Mouse (Mus musculus) CH12.LX (cell line): Measurements from ENCODE around the gene Mff. TPM values are rescaled to one million over a fixed set of nuclear protein-coding genes. Genes with fewer than 3 reads are reported as not detected.

Experiments
- DNase-seq: peaks from one replicate; pipeline ENCODE4 v3.0.0-alpha.2; 2013; ENCODE audit errors: extremely low read depth
- H3K27ac ChIP-seq: 2 replicates; pipeline ENCODE4 v1.5.1; 2012; ENCODE audit warnings: low read depth, mild to moderate bottlenecking, control low read depth, moderate library complexity; ENCODE audit not compliant: insufficient read depth
- H3K27me3 ChIP-seq: replicated peaks from 2 replicates; pipeline ENCODE3; 2012; ENCODE audit warnings: inconsistent platforms
- H3K36me3 ChIP-seq, 2 experiments: replicated peaks in 1 of 2; 2 replicates each; pipeline versions ENCODE3 to v1.6.1; 2012; ENCODE audit warnings: inconsistent platforms in 1 of 2, low read length in 1 of 2, mild to moderate bottlenecking in 1 of 2, mixed read lengths in 1 of 2, moderate library complexity in 1 of 2; ENCODE audit not compliant: control insufficient read depth in 1 of 2, insufficient read depth in 1 of 2
- H3K4me1 ChIP-seq, 2 experiments: 2 replicates each; pipeline ENCODE4 v1.6.1; 2012; ENCODE audit warnings: inconsistent platforms in 1 of 2, moderate library complexity in 1 of 2; ENCODE audit not compliant: insufficient read depth in 2 of 2, control insufficient read depth in 1 of 2
- H3K4me2 ChIP-seq: 2 replicates; pipeline ENCODE4 v1.6.1; 2012; ENCODE audit warnings: low read depth, mild to moderate bottlenecking, control low read depth; ENCODE audit not compliant: poor library complexity, insufficient read depth, severe bottlenecking
- H3K4me3 ChIP-seq, 3 experiments: fragments of 150-350 bp in 1 of 3; sonication (generic) in 1 of 3; replicated peaks in 1 of 3; 2 replicates each; pipeline versions ENCODE3 to v1.5.1; 2011 to 2012; ENCODE audit warnings: low read depth in 2 of 3, low read length in 2 of 3, mild to moderate bottlenecking in 2 of 3, moderate library complexity in 2 of 3, control low read depth in 1 of 3, improper control_type of control experiment in 1 of 3, inconsistent platforms in 1 of 3, mixed read lengths in 1 of 3; ENCODE audit not compliant: poor library complexity in 1 of 3
- H3K79me2 ChIP-seq: replicated peaks from 2 replicates; pipeline ENCODE4 v1.6.1; 2012; ENCODE audit warnings: mild to moderate bottlenecking, moderate library complexity; ENCODE audit not compliant: control insufficient read depth, poor library complexity, insufficient read depth, severe bottlenecking; ENCODE audit errors: extremely low read depth
- H3K9ac ChIP-seq: 2 replicates; pipeline ENCODE4 v1.6.1; 2012; ENCODE audit warnings: low read depth, mild to moderate bottlenecking, control low read depth, moderate library complexity; ENCODE audit not compliant: insufficient read depth
- H3K9me3 ChIP-seq: replicated peaks from 2 replicates; pipeline ENCODE3; 2012; ENCODE audit warnings: low read length, inconsistent platforms, mixed read lengths
- MAFK ChIP-seq: IDR thresholded peaks from 2 replicates; pipeline ENCODE4 v1.6.1; 2011; ENCODE audit warnings: low read length, improper control_type of control experiment; ENCODE audit not compliant: insufficient replicate concordance
- MAZ ChIP-seq: IDR thresholded peaks from 2 replicates; pipeline ENCODE4 v1.6.1; 2012; ENCODE audit warnings: low read depth, mild to moderate bottlenecking, inconsistent platforms, low read length, improper control_type of control experiment, moderate library complexity
- MXI1 ChIP-seq: IDR thresholded peaks from 2 replicates; pipeline ENCODE4 v1.6.1; 2011; ENCODE audit warnings: mild to moderate bottlenecking, low read depth, low read length, improper control_type of control experiment
- POLR2AphosphoS2 ChIP-seq: IDR thresholded peaks from 2 replicates; pipeline ENCODE4 v1.6.1; 2011; ENCODE audit warnings: low read depth, low read length, improper control_type of control experiment
- SMC3 ChIP-seq: IDR thresholded peaks from 2 replicates; pipeline ENCODE4 v1.6.1; 2011; ENCODE audit warnings: low read depth, low read length, improper control_type of control experiment
- TCF12 ChIP-seq: IDR thresholded peaks from 2 replicates; pipeline ENCODE4 v1.6.1; 2014; ENCODE audit warnings: low read depth, mild to moderate bottlenecking, inconsistent platforms, low read length, improper control_type of control experiment
- ZNF384 ChIP-seq: IDR thresholded peaks from 2 replicates; pipeline ENCODE4 v1.6.1; 2012; ENCODE audit warnings: low read depth, low read length, improper control_type of control experiment, inconsistent platforms
- dilution Hi-C: fragments of 300-500 bp; cut with MboI; formaldehyde crosslinking; loops from 2 replicates; pipeline ENCODE4 v1.14.3; 2020; ENCODE audit warnings: low sequenced_read_pairs; ENCODE audit not compliant: extremely low pct_unique_long_range_greater_than_20kb, extremely low pct_ligation_motif_present
- in situ Hi-C: fragments of 300-500 bp; cut with MboI; formaldehyde crosslinking; loops from 3 replicates; pipeline ENCODE4 v1.14.3; 2019; ENCODE audit warnings: low sequenced_read_pairs, low pct_ligation_motif_present, low pct_unique_long_range_greater_than_20kb, mixed read lengths
- polyA plus RNA-seq: library from polyadenylated mRNA; unstranded; fragments of >175 nt; gene quantifications from 2 replicates; pipeline ENCODE4 v1.2.1, GENCODE M21; 2012; ENCODE audit warnings: low read depth; ENCODE audit not compliant: insufficient read length
- total RNA-seq, 2 experiments: library from RNA; depleted of rRNA; stranded (reverse); fragments of 300-350 nt in 1 of 2; fragments of >200 nt in 1 of 2; gene quantifications; 2 replicates each; pipeline ENCODE4 v1.2.3; 2012 to 2014

The Mff gene
- total and polyA plus RNA-seq, 3 experiments = 90.7 to 232 (median 169) TPM

DNA sequence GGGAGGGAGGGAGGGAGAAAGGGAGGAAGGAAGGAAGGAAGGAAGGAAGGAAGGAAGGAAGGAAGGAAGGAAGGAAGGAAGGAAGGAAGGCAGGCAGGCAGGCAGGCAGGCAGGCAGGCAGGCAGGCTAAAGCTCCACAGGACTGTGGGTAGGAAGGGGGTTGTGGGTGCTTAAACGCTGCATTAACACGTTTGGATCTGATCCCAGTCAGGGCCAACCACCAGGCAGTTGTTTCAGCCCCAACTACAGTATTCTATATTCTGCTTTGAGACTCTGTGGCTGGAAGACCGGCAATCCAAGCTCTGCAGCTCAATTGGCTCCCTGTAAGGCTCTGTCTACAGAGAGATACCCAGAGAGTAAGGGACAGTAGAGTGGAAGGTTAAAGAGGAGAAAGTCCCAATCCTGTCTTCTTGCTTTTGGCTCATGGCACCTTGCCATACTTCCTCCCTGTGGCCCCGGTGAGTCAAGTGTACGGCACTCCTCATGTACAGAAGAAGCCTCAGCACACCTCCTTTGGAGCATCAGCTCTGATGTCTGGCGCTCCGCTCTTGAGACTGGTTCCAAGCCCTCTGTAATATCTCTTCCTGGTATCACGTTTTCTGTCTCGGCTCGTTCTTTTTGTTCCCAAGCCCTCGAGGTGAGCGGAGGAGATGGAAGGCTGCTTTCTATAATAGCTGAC lies 76.6 kb downstream of the Mff start:
- H3K9me3 ChIP-seq = no peaks in the 10 kb centered on the region
- no peak overlapping the region for H3K27ac ChIP-seq
- in situ Hi-C loops = loop anchor here (5.0 kb wide), 2 partner anchors 41 to 186 kb away; no protein-coding TSS in a partner anchor
- H3K36me3 ChIP-seq = no peaks in the 10 kb centered on the region
- DNase-seq = no peak
- H3K4me1 ChIP-seq = no peaks in the 10 kb centered on the region
- no peaks in the 10 kb centered on the region for H3K79me2 ChIP-seq
- TF ChIP-seq SMC3 (no peak), POLR2AphosphoS2 (no peak), MAFK (no peak), TCF12 (no peak), MXI1 (no peak), ZNF384 (no peak), MAZ (no peak)
- TF ChIP-seq, all 38 proteins: peak for 0
- H3K9ac ChIP-seq = no peak overlapping the region
- dilution Hi-C loops = no loop called here
- H3K27me3 ChIP-seq = no peaks in the 10 kb centered on the region
- no peak overlapping the region for H3K4me3 ChIP-seq
- no peak overlapping the region for H3K4me2 ChIP-seq

Other genes with a start within 250 kb of the Mff start
- under 0.01 TPM in 1 of 2 replicates, not detected in the other for gene Col4a4, start 138.0 kb upstream of the Mff start, total RNA-seq (2012; rRNA removed)
- gene Col4a4, start 138.0 kb upstream of the Mff start, total RNA-seq (2014; rRNA removed) = not detected in 2 replicates
- gene Col4a4, start 138.0 kb upstream of the Mff start, polyA plus RNA-seq = 0.03 and 0.05 TPM in 2 replicates
- gene Col4a3, start 138.0 kb upstream of the Mff start, total RNA-seq (2012; rRNA removed) = under 0.01 TPM in 1 of 2 replicates, not detected in the other
- gene Col4a3, start 138.0 kb upstream of the Mff start, total RNA-seq (2014; rRNA removed) = not detected in 2 replicates
- 0.07 TPM in 1 of 2 replicates, not detected in the other for gene Col4a3, start 138.0 kb upstream of the Mff start, polyA plus RNA-seq
- not detected in 2 replicates for gene Tm4sf20, start 43.6 kb downstream of the Mff start, total RNA-seq (2012; rRNA removed)
- gene Tm4sf20, start 43.6 kb downstream of the Mff start, total RNA-seq (2014; rRNA removed) = not detected in 2 replicates
- gene Tm4sf20, start 43.6 kb downstream of the Mff start, polyA plus RNA-seq = not detected in 2 replicates
- not detected in 2 replicates for gene Gm47791, start 46.4 kb downstream of the Mff start, total RNA-seq (2012; rRNA removed)
- gene Gm47791, start 46.4 kb downstream of the Mff start, total RNA-seq (2014; rRNA removed) = not detected in 2 replicates
- not detected in 2 replicates for gene Gm47791, start 46.4 kb downstream of the Mff start, polyA plus RNA-seq
- 59.0 and 66.9 TPM in 2 replicates for gene Agfg1, start 114.6 kb downstream of the Mff start, total RNA-seq (2012; rRNA removed)
- gene Agfg1, start 114.6 kb downstream of the Mff start, total RNA-seq (2014; rRNA removed) = 124 and 127 TPM in 2 replicates
- gene Agfg1, start 114.6 kb downstream of the Mff start, polyA plus RNA-seq = 94.0 and 106 TPM in 2 replicates
- 0.17 TPM in 1 of 2 replicates, not detected in the other for gene A030005L19Rik, start 188.4 kb downstream of the Mff start, total RNA-seq (2012; rRNA removed)
- gene A030005L19Rik, start 188.4 kb downstream of the Mff start, total RNA-seq (2014; rRNA removed) = not detected in 2 replicates
- gene A030005L19Rik, start 188.4 kb downstream of the Mff start, polyA plus RNA-seq = 0.31 TPM in 1 of 2 replicates, not detected in the other
- gene A030014E15Rik, start 200.0 kb downstream of the Mff start, total RNA-seq (2012; rRNA removed) = not detected in 2 replicates
- not detected in 2 replicates for gene A030014E15Rik, start 200.0 kb downstream of the Mff start, total RNA-seq (2014; rRNA removed)
- gene A030014E15Rik, start 200.0 kb downstream of the Mff start, polyA plus RNA-seq = not detected in 2 replicates
- not detected in 2 replicates for gene Gm6217, start 206.5 kb downstream of the Mff start, total RNA-seq (2012; rRNA removed)
- not detected in 2 replicates for gene Gm6217, start 206.5 kb downstream of the Mff start, total RNA-seq (2014; rRNA removed)
- gene Gm6217, start 206.5 kb downstream of the Mff start, polyA plus RNA-seq = not detected in 2 replicates
- gene A030003K21Rik, start 218.5 kb downstream of the Mff start, total RNA-seq (2012; rRNA removed) = not detected in 2 replicates
- gene A030003K21Rik, start 218.5 kb downstream of the Mff start, total RNA-seq (2014; rRNA removed) = not detected in 2 replicates
- gene A030003K21Rik, start 218.5 kb downstream of the Mff start, polyA plus RNA-seq = not detected in 2 replicates
- not detected in 2 replicates for gene Gm7544, start 231.1 kb downstream of the Mff start, total RNA-seq (2012; rRNA removed)
- not detected in 2 replicates for gene Gm7544, start 231.1 kb downstream of the Mff start, total RNA-seq (2014; rRNA removed)
- not detected in 2 replicates for gene Gm7544, start 231.1 kb downstream of the Mff start, polyA plus RNA-seq
- gene Gm47955, start 235.4 kb downstream of the Mff start, total RNA-seq (2012; rRNA removed) = not detected in 2 replicates
- gene Gm47955, start 235.4 kb downstream of the Mff start, total RNA-seq (2014; rRNA removed) = not detected in 2 replicates
- gene Gm47955, start 235.4 kb downstream of the Mff start, polyA plus RNA-seq = not detected in 2 replicates